Mouse (Mus musculus): Measurements from ENCODE around the gene F2r. TPM values are rescaled to one million over a fixed set of nuclear protein-coding genes. Genes with fewer than 3 reads are reported as not detected.

Gene F2r
- total RNA-seq, 2 experiments from 2014 or later, result 20.0 to 25.3 TPM

- DNase-seq, result no peak
- intact Hi-C loops (cut with DNase I), result no loop called here
Observed at GRCm38 (mm10) chr13:95553885-95554492, 64.3 kb downstream of the F2r start.

Other genes with a start within 250 kb of the F2r start
- 10 to 100 TPM; 20.6 to 22.1 TPM for gene Aggf1, start 243.1 kb downstream of the F2r start, total RNA-seq (2021)
- gene Crhbp, start 173.6 kb downstream of the F2r start, total RNA-seq (2021), result not detected
- gene S100z, start 139.8 kb downstream of the F2r start, total RNA-seq (2021), result not detected
- under 1 TPM; 0.49 to 0.61 TPM for gene F2rl1, start 93.3 kb downstream of the F2r start, total RNA-seq (2021)
- gene F2rl2, start 78.4 kb upstream of the F2r start, total RNA-seq (2021), result under 1 TPM in 1 of 2 experiments, not detected in 1; 0.11 TPM

All from heart, postnatal 36 days (tissue).